Mouse (Mus musculus): Measurements from ENCODE around the gene BC049352.

Gene BC049352

DNA sequence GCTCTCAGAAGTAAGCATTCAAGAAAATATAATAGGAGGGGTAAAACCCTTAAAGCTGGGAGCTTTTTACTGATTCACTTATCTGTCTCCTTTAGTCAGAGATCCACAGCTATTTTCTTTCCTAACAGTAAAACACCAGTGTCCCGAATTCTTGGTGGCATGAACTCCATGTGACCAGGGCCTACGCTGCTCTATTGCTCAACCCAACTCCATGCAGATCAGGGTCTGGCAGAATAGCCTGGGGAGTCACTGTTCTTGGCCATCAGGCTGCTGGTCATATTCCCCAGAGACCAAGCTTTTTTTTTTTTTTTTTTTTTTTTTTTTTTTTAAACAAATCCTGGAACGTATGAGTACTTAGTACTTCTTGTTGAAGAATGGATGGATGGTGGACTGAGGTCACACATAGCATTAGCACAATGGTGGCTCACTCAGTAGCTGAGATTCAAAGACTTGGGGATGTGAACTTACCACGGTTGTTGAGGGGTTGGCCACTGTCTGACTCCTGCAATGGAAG, 7.9 kb downstream of the BC049352 start:
- DNase-seq (ENCODE audit: low read depth, low spot score) = no peak

DNA sequence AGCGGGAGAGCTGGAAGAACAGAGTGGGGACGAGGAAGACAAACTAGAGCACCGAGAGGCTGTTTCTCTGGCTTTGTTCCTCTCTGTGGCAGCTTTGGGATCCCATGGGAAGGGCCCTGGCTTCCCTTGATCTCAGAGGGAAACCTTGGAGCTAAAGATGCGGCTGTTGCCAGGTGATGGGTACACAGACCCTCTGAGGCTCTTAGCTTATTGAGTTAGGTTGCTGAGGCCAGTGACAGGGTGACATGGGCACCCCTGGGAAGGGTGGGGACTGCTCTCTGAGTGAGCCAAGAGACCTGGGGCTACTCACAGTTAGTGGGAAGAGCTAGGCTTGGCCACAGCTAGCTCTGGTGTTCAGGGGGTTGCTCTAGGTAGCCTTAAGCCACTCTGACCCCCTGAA, 13.7 kb downstream of the BC049352 start:
- no peak for DNase-seq (ENCODE audit: low read depth, low spot score)

DNA sequence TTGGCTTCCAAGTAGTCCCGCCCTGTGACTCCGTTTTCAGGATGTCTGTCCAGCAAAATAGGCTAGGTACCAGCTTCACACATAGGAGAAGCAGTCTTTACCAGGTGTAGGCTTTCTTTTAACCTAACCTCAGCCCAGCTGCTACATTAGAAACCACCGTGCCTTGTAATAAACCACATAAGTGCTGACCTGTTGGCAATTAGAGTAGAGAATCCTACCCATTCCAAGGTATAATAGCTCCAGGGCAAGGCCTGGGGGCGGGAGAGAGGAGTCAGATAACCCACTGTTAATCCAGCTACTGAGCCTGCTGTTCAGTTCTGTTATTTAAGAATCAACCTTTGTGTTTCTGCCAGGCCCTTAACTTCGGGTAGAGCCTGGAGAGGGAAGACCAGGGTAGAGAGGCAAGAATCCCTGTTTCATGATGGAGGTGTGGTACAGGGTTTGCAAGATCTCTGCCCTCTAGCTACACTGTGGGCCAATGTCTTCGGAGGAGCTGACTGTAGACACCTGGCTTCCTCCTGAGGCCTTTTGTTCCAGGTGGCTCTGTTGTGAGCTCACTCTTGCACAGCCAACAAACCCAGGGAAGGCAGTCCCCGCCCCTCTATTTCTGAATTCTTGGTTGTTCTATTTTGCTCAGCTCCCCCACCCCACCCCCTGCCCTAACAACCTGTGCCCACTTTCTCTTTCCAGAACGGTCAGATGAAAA, 14.5 kb downstream of the BC049352 start:
- DNase-seq (ENCODE audit: low read depth, low spot score) = no peak

DNA sequence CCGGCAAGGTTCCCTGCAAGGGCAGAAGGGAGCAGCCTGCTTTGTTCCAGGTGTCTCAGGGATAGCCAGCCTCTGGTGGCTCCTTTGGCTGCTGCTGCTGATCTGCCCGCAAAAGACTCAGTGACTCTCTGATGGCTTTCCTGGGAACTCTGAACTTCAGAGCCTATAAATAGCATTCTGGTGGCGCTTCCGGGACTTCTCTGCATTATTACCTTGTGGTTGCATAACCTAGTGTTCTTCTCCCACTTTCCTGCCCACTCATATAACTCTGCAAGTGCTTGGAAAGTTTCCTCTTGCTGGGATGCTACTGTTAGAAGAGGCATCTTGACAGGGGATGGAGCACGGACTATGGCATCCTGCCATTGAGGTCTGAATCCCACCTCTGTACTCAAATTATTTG, 15.7 kb downstream of the BC049352 start:
- DNase-seq (ENCODE audit: low read depth, low spot score) = no peak

DNA sequence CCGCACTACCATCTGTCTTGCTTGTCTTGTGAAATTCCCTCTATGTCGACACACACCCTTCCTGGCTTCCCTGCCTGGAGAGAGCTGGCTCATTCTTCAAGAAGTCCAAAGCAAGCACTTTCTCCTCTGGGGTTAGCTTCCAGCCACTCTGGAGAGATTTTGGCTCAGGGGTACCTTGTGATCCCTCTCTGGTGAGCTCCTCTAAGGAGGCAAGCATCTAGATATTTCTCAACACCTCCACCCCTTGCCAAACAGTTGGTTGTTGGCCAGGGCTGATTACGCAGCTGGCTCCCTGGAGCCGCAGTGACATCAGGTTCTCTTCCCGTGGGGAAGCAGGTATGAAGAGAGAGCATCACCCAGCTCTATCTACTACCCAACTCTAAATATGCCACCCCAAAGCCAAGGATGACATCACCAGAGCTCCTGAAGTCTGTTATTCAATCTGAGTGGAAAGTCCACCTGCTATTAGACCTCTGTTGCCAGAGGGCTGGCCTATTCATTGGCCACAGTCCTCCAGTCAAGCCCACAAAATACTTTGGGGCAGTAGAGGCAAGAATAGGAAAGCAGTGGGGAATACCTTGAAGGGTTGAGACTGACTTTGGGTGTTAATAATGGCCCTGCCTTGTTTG, 19.6 kb downstream of the BC049352 start:
- DNase-seq (ENCODE audit: low read depth, low spot score) = no peak

DNA sequence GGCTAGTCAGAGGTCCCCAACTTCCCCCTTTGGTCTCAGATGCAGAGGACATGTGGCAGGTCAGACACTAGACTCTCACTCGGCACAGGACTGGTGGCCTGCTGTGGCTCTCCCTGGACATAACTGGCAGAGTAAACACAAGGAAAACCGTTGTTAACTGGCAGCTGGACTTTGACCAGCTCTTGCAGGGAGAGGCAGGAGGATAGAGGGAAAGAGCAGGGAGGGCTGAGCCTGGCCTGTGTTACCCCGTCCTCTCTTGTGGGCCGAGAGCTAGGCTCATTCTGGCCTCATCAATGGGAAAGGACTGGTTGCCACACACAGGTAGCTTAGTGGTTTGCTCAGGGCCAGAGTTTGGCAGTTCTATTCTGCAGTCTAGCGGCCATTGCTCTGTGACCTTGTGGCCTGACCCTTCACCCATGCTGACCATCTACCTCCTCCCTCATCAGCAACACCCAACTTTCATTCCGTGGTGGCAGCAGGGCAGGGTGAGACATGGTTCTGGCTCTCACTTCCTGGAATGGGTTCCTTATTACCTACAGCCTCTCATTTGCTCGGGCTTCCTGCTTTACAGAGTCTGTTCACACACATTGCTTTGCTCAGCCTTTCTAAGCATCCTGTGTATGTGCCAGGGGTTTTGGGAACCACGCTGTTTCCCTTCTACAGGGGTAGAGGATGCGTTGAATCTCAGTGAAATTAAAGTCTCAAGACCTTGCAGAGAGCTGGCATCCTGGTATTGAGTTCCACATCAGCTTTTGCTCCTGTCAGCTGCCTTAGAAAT, 20.4 kb downstream of the BC049352 start:
- DNase-seq (ENCODE audit: low read depth, low spot score) = no peak

DNA sequence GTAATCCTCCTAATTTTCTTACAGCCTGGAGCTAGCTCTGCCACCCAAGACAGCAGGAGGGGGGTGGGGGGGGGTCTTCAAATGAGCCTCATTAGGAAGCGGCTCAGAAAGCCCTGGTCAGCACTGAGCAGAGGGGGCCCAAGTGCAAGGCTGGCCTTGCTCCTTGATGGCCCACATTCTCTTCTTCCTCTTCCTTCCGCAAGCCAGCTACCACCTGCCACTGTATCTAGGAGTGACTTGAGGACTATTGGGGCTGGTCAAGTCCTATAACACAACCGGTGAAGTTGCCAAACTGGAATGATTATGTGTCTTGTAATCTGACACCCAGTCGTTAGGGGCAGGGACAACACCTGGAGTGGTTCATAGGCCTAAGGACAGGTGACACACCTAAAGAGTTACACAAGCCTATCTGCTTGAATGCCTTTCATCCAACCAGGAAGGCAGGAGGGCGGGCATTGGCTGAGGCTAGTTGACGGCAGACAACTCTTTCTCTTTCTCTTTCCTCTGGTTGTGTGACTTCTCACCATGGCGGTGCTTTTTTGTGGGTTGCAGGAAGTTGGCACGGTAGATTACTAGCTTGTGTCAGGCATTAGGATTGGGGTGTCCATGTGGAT, 22.1 kb downstream of the BC049352 start, which contains the start of gene Tmprss4:
TSS of gene Tmprss4 (minus strand) at position 296 of the 614 bp plus-strand sequence.
- peak; percentile 8 for DNase-seq (ENCODE audit: low read depth, low spot score)

DNA sequence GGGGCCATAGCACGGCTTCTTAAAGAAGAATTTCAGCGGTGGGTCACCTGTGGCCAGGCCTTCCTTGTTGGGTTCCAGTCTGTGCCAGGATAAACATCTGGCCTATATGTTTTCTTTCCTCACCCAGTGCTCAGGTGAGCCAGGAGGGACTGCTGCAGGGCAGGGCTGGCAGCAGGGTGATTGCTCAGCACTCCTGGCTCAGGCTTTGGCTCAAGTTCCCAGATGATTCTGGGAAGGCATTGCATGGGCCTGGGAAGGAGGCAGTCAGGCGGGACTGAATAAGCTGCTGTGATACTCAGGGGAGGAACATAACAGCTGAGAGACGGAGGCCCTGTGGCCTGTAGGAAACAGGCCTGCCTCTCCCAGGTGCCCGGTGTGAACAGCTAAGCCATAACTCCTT, 23.3 kb downstream of the BC049352 start:
- no peak for DNase-seq (ENCODE audit: low read depth, low spot score)

DNA sequence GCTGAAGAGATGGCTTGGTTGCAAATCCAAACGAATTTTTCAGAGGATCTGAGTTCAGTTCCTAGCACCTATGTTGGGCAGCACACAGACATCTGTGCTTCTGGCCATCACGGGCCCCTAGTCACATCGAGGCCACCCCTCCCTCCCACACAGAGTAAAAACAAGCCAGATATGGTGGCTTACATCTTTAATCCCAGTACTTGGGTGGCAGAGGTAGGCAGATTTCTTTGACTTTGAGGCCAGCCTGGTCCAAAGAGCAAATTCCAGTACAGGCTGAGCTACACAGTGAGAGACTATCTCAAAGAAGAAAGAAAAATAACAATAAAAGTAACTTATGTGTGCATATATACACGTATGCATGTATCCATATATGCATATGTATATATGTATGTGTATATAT, 24.3 kb downstream of the BC049352 start:
- DNase-seq (ENCODE audit: low read depth, low spot score) = no peak

DNA sequence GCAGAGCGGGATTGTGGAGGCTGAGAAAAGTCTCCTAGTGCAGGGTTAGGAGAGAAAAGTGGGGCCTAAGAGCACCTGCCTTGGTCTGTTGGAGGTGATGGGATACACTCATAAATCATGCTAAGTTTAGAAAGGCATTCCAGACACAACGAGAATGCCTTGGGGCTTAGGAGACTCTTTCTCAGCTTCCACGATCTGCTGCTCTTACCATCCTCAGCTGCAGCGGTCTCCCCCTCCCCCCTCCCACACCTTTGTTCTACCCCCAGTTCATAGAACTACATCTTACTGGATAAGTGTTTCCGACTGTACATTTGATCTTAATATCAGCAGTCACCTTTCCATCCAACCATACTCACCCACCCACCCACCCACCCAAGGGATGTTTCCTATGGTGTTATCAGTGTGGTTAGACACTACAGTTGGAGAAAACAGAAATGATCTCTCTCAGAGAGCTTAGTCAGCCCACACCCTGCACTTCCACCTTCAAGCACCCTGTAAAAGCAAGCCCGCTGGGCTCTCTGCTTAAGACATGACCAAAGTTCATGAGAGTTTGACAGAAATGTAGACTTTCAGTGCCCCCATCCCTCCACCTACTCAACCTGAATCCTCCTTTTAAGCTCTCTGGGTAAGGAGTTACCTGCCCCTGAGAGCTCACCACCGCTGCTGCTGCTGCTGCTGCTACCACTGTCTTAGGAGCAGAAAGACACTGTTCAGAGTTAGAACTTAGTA, 25.4 kb downstream of the BC049352 start:
- DNase-seq (ENCODE audit: low read depth, low spot score) = no peak

DNA sequence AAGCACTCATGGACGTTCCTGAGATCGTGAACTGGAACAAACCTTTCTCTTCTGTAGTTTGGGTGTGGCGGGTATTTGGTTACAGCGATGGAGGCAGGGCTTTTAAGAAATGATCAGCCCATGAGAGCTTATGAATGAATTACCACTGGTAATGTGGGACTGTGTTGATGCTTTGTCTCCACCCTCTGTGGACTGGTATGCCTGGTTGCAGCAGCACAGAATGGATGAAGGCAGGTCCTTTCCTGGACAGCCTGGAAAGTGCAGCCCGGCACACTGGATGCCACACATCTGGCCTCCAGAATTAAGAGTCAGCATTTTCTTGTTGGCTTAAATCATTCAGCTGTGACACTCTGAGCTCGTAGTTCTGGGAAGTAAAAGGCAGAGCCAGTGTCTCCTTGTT, 30.2 kb downstream of the BC049352 start:
- DNase-seq (ENCODE audit: low read depth, low spot score) = no peak

DNA sequence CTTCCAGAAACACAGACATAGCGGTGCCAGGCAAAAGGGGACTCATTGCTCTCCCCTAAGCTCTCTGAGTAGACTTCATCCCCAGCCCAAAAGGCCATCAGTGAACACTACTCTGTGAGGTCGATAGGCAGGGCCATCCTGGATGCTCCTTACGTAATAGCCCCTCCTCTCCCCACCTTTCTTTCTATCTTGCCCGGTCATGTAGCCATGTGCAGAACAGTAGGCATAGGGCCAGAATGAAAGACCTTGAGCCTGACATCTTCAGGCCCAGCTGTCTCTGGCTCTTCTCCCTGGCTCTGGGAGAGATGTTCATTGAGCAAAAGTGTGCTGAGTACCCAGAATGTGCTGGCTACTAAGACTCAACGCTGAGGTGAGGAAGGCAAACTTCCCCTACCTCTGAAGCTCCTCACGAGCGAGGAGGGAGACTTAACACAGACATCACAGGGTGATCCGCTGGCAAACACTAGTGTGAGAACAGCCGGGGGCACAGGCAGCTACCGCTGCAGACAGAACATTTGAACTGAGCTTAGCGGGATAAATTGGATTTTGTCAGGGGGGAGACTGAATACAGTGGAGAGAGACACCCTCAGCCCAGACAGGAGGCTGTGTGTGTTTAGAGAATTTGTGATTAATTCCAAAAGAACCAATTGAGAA, 33.8 kb downstream of the BC049352 start:
- no peak for DNase-seq (ENCODE audit: low read depth, low spot score)

DNA sequence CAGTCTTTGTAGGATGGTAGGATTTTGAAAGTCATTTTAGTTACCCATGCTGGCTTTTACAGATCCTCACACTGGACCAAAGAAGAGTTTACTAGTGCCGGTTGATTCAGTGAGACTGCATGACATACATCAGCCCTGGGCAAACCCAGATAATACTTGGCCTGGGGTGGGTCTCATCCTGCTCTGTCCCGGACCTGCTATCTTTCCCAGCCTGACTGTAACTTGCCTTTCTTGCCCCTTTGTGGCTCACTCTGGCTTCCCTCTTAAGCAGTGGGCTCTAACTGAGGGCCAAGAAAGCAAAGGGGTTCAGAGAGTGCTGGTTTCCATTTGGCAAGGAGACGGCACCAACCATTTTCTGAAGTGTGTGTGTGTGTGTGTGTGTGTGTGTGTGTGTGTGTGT, 37.8 kb downstream of the BC049352 start:
- no peak for DNase-seq (ENCODE audit: low read depth, low spot score)

DNA sequence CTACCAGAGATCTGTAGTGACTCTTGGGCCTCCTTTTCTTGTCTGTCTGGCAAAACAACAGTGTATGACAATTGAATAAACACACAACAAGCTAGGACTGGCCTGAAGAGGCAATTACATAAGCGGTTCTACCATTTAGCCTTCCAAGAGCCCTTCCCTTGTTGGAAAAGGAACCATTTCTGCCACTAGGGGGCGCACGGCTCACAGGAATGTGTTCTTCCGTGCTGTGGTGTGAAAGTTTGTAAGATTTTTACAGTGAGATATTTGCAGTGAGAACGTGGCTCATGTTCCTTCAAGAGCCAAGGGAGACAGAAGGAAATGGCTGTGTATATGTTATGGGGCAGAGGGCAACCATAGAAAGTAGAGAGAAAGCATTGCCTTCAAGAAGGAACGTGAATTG, 39.8 kb downstream of the BC049352 start:
- DNase-seq (ENCODE audit: low read depth, low spot score) = peak; percentile 85

DNA sequence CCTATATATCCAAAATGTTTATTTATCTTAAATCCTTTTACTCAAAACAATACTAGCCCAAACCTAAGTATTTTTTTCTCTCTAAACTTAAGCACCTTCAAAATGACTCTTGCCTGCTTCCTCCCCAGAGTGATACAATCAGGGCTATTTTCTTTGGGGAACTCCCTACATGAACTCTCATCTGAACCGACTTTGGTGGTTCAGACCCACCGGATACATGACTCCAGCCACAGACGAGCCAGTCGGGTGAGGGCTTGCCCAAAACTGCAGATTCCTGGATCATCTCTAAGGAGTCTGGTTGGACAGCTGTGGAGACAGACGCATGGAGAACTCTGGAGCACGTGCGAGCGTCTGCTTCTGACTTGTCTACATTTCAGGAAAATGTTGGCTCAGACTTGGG, 47.6 kb downstream of the BC049352 start:
- no peak for DNase-seq (ENCODE audit: low read depth, low spot score)

DNA sequence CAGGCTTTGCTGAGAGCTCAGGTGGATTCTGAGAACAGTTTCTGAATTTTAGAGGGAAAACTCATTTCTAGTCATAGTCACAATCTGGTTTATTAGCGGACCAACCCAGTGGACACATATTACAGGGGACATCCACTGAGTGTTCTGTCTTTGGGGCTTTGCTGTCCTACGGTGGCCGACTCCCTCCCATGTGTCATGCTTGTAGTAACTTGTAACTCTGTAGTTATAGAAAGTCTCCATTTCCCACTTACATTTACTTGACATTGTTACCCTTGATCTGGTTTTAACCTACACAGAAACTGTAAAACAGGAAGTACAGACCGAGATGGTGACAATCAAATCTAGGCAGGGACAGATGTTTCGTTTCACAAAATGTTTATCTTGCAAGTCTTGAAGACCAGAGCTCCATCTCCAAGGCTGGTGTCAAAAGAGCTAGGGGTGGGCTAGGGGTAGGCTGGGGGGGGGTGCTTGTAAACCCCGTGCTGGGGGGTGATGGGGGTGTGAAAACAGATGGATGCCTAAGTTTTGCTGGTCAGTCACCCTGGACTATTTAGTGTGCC, 53.9 kb downstream of the BC049352 start:
- DNase-seq (ENCODE audit: low read depth, low spot score) = no peak

DNA sequence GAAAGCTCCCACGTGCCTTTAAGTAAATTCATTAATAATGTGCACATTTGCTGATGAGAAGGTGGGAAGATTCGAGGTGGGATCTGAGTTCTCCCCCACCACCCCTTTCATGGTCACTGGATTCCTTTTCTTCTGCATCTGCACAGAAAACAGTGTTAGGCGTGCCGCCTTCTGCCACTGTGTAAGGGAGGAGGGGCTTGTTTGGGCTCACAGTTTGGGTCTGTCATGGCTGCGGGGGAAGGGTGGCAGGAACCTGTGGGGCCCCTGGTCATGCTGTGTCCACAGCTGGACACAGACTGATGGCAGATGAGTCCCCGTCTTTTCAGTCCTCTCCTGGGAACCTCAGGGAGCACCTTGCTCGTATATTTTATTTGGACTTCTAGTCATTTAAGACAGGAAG, 54.9 kb downstream of the BC049352 start:
- no peak for DNase-seq (ENCODE audit: low read depth, low spot score)

DNA sequence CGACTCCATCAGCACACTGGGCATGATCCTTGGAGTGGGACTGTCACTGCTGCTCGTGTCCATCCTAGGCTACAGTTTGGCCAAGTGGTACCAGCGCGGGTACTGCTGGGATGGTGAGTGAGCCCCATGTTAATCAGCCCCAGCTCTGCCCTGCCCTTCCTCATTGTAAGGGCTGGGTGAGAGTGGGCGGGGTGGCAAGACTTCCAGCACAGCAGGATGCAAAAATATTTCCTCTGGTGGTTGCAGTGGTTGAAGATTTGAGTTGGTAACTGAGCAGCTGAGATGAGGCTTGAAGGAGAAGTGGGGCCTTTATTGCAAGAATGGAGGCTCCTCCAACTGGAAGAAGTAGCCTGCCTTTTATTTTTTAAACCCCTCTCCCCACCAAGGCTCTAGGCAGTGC, 59.6 kb downstream of the BC049352 start:
- DNase-seq (ENCODE audit: low read depth, low spot score) = no peak

DNA sequence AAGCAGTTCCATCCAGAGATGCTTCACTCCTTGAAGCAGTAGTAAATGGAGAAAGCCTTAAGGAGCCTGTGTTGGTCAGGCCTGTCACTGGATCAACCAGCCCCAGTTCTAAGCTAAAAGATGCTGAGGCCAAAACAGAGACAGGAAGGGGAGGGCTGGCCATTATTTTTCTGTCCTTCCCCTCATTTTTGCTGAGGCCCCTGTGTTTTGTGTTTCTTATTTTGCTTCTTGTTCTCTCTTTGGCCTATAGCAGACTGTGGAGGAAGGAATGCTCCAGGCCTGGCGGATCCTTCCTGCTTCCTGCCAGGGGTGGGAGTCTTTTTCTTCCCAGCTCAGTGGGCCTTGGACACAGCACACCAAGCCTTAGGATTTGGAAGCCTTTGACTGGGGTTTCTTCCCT, 63.6 kb downstream of the BC049352 start:
- DNase-seq (ENCODE audit: low read depth, low spot score) = no peak

DNA sequence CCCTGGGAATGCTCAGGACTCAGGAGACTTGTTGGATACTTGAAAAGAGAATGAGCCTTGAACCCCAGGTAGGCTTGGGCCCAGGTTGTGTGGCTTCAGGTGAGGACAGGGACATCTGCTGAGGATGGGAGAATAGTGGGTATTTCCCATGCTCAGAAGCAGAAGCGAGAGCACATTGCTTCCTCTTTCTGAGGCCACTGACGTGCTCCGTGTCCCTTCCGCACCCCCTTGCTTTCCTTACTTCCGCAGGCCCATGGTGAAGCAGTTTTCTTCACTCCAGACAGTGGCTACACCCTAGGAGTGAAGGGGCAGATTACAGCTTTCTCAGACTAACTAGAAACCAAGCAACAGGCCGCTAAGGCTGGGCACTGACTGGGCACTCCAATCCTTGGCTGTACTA, 64.3 kb downstream of the BC049352 start:
- DNase-seq (ENCODE audit: low read depth, low spot score) = no peak

DNA sequence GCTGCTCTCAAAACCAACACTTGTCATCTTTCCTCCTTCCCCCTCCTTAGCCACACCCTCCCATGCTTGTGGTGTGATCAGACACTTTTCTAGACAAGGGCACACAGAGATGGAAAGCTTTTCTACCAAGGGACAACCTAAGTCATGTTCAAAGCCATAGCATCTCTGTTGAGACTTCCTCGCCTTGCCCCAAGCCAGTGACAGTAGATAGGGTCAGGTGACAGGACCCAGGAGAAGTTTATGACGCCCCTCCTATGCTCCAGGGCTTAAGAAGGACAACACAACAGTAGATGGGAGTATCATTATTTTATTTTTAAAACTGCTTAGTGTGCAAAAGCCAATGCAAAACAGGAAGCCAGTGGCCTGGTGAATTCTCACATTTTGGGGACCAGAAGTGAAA, 65.7 kb downstream of the BC049352 start:
- DNase-seq (ENCODE audit: low read depth, low spot score) = no peak
